Mouse (Mus musculus) G1E (cell line): ENCODE measurements around the gene Olfr213.
"Not testable (repeated sequence)": the region's sequence is repeated elsewhere in the genome, so short reads cannot be mapped to it uniquely, and the experiment has no call there.

ENCODE experiments used
- CTCF ChIP-seq: IDR thresholded peaks from 2 replicates; pipeline ENCODE4 v1.5.1; 2012; ENCODE audit warnings: low read depth, low read length, inconsistent platforms, mixed read lengths
- POLR2AphosphoS5 ChIP-seq: IDR thresholded peaks from 2 replicates; pipeline ENCODE4 v1.6.1; 2012; ENCODE audit warnings: low read depth, low read length, inconsistent platforms; ENCODE audit not compliant: insufficient replicate concordance

- TF ChIP-seq POLR2AphosphoS5, CTCF: not testable (repeated sequence)
These were observed 31.8 kb upstream of the Olfr213 start, which contains the start of gene Olfr212 for GRCm38 (mm10) chr6:116506302-116507003.
